Mouse (Mus musculus): Measurements from ENCODE around the gene Dusp5. TPM values are rescaled to one million over a fixed set of nuclear protein-coding genes. Genes with fewer than 3 reads are reported as not detected.
"Not testable (repeated sequence)": the region's sequence is repeated elsewhere in the genome, so short reads cannot be mapped to it uniquely, and the experiment has no call there.

Dusp5 gene
- polyA plus RNA-seq, 1 experiment from 2014 or later = 7.4 TPM

GRCm38 (mm10) chr19:53576061-53576460 is 47.2 kb downstream of the Dusp5 start:
- H3K9me3 ChIP-seq (ENCODE audit: control insufficient read depth, low read length) = no peaks in the 10 kb centered on the region
- ATAC-seq (ENCODE audit: insufficient number of reproducible peaks, insufficient read depth, low FRiP score, low read depth) = no peak
- H3K4me1 ChIP-seq (ENCODE audit: control insufficient read depth in 2 of 2, insufficient read depth in 2 of 2, low read length in 2 of 2) = peaks cover 20 to 32% of the 10 kb centered on the region in 2 experiments
- H3K4me3 ChIP-seq (ENCODE audit: control insufficient read depth in 1 of 2, insufficient read depth in 1 of 2, low read depth in 1 of 2, low read length in 2 of 2) = no peak overlapping the region
- no peaks in the 10 kb centered on the region for H3K36me3 ChIP-seq (ENCODE audit: control insufficient read depth, insufficient read depth, low read length)
- WGBS = 26% methylated on average over 7 of the region's 7 CpGs
- no peaks in the 10 kb centered on the region for H3K27me3 ChIP-seq (ENCODE audit: control insufficient read depth, insufficient read depth, low read length)
- 0 out of 2 replicates have a peak overlapping the region, but pooled peaks have one; percentile 30 for H3K9ac ChIP-seq (ENCODE audit: low read length)
- H3K27ac ChIP-seq (replicated peaks in 1 of 2; ENCODE audit: control insufficient read depth in 1 of 2, insufficient read depth in 1 of 2, low read depth in 2 of 2, low read length in 2 of 2) = peak overlapping the region in 1 of 2 experiments; percentile 41; a peak in 1 of 4 replicates
- peak overlapping the region; percentile 52 for H3K4me2 ChIP-seq (ENCODE audit: low read length)

- 44% methylated on average over 11 of the region's 11 CpGs for WGBS
- no peaks in the 10 kb centered on the region for H3K27me3 ChIP-seq (ENCODE audit: control insufficient read depth, insufficient read depth, low read length)
- peaks cover 11 to 22% of the 10 kb centered on the region in 2 experiments for H3K4me1 ChIP-seq (ENCODE audit: control insufficient read depth in 2 of 2, insufficient read depth in 2 of 2, low read length in 2 of 2)
- ATAC-seq (ENCODE audit: insufficient number of reproducible peaks, insufficient read depth, low FRiP score, low read depth) = no peak
- H3K4me3 ChIP-seq (ENCODE audit: control insufficient read depth in 1 of 2, insufficient read depth in 1 of 2, low read depth in 1 of 2, low read length in 2 of 2) = no peak overlapping the region
- H3K4me2 ChIP-seq (ENCODE audit: low read length) = no peak overlapping the region
- no peaks in the 10 kb centered on the region for H3K36me3 ChIP-seq (ENCODE audit: control insufficient read depth, insufficient read depth, low read length)
- no peaks in the 10 kb centered on the region for H3K9me3 ChIP-seq (ENCODE audit: control insufficient read depth, low read length)
- 0 out of 4 replicates have a peak overlapping the region, but pooled peaks of 1 of the 2 experiments have one; percentile 3 for H3K27ac ChIP-seq (replicated peaks in 1 of 2; ENCODE audit: control insufficient read depth in 1 of 2, insufficient read depth in 1 of 2, low read depth in 2 of 2, low read length in 2 of 2)
- no peak overlapping the region for H3K9ac ChIP-seq (ENCODE audit: low read length)
Measured at GRCm38 (mm10) chr19:53577025-53577800, 48.3 kb downstream of the Dusp5 start.

GRCm38 (mm10) chr19:53578597-53579252 is 49.8 kb downstream of the Dusp5 start:
- 11% methylated on average over 8 of the region's 8 CpGs for whole genome bisulfite sequencing
- no peak for ATAC-seq (ENCODE audit: insufficient number of reproducible peaks, insufficient read depth, low FRiP score, low read depth)

GRCm38 (mm10) chr19:53580271-53580670 is 51.4 kb downstream of the Dusp5 start:
- not testable (repeated sequence) for H3K4me2 ChIP-seq (ENCODE audit: low read length); H3K4me3 ChIP-seq (ENCODE audit: control insufficient read depth in 1 of 2, insufficient read depth in 1 of 2, low read depth in 1 of 2, low read length in 2 of 2); H3K36me3 ChIP-seq (ENCODE audit: control insufficient read depth, insufficient read depth, low read length); ATAC-seq (ENCODE audit: insufficient number of reproducible peaks, insufficient read depth, low FRiP score, low read depth); H3K9ac ChIP-seq (ENCODE audit: low read length); H3K27ac ChIP-seq (replicated peaks in 1 of 2; ENCODE audit: control insufficient read depth in 1 of 2, insufficient read depth in 1 of 2, low read depth in 2 of 2, low read length in 2 of 2); H3K27me3 ChIP-seq (ENCODE audit: control insufficient read depth, insufficient read depth, low read length)
- 79% methylated on average over 8 of the region's 8 CpGs for WGBS
- H3K4me1 ChIP-seq (ENCODE audit: control insufficient read depth in 2 of 2, insufficient read depth in 2 of 2, low read length in 2 of 2) = peaks cover 6 to 16% of the 10 kb centered on the region in 2 experiments
- H3K9me3 ChIP-seq (ENCODE audit: control insufficient read depth, low read length) = peaks cover 12% of the 10 kb centered on the region

More at GRCm38 (mm10) chr19:53578597-53579252, 49.8 kb downstream of the Dusp5 start:
- H3K27me3 ChIP-seq (ENCODE audit: control insufficient read depth, insufficient read depth, low read length) = no peaks in the 10 kb centered on the region
- no peaks in the 10 kb centered on the region for H3K9me3 ChIP-seq (ENCODE audit: control insufficient read depth, low read length)
- H3K4me1 ChIP-seq (ENCODE audit: control insufficient read depth in 2 of 2, insufficient read depth in 2 of 2, low read length in 2 of 2) = peaks cover 11 to 21% of the 10 kb centered on the region in 2 experiments
- no peak overlapping the region for H3K4me2 ChIP-seq (ENCODE audit: low read length)
- no peak overlapping the region for H3K9ac ChIP-seq (ENCODE audit: low read length)
- H3K4me3 ChIP-seq (ENCODE audit: control insufficient read depth in 1 of 2, insufficient read depth in 1 of 2, low read depth in 1 of 2, low read length in 2 of 2) = no peak overlapping the region
- no peaks in the 10 kb centered on the region for H3K36me3 ChIP-seq (ENCODE audit: control insufficient read depth, insufficient read depth, low read length)
- no peak overlapping the region for H3K27ac ChIP-seq (replicated peaks in 1 of 2; ENCODE audit: control insufficient read depth in 1 of 2, insufficient read depth in 1 of 2, low read depth in 2 of 2, low read length in 2 of 2)

GRCm38 (mm10) chr19:53587686-53588085 is 58.8 kb downstream of the Dusp5 start:
- not testable (repeated sequence) for H3K4me2 ChIP-seq (ENCODE audit: low read length); ATAC-seq (ENCODE audit: insufficient number of reproducible peaks, insufficient read depth, low FRiP score, low read depth); H3K9ac ChIP-seq (ENCODE audit: low read length); H3K27me3 ChIP-seq (ENCODE audit: control insufficient read depth, insufficient read depth, low read length); H3K4me3 ChIP-seq (ENCODE audit: control insufficient read depth in 1 of 2, insufficient read depth in 1 of 2, low read depth in 1 of 2, low read length in 2 of 2); H3K36me3 ChIP-seq (ENCODE audit: control insufficient read depth, insufficient read depth, low read length); H3K4me1 ChIP-seq (ENCODE audit: control insufficient read depth in 2 of 2, insufficient read depth in 2 of 2, low read length in 2 of 2); H3K27ac ChIP-seq (replicated peaks in 1 of 2; ENCODE audit: control insufficient read depth in 1 of 2, insufficient read depth in 1 of 2, low read depth in 2 of 2, low read length in 2 of 2)
- 75% methylated on average over 3 of the region's 3 CpGs for WGBS
- H3K9me3 ChIP-seq (ENCODE audit: control insufficient read depth, low read length) = peaks cover 15% of the 10 kb centered on the region

- ATAC-seq (ENCODE audit: insufficient number of reproducible peaks, insufficient read depth, low FRiP score, low read depth); H3K4me1 ChIP-seq (ENCODE audit: control insufficient read depth in 2 of 2, insufficient read depth in 2 of 2, low read length in 2 of 2); H3K9ac ChIP-seq (ENCODE audit: low read length); H3K36me3 ChIP-seq (ENCODE audit: control insufficient read depth, insufficient read depth, low read length); H3K4me3 ChIP-seq (ENCODE audit: control insufficient read depth in 1 of 2, insufficient read depth in 1 of 2, low read depth in 1 of 2, low read length in 2 of 2); H3K27me3 ChIP-seq (ENCODE audit: control insufficient read depth, insufficient read depth, low read length); H3K4me2 ChIP-seq (ENCODE audit: low read length); H3K27ac ChIP-seq (replicated peaks in 1 of 2; ENCODE audit: control insufficient read depth in 1 of 2, insufficient read depth in 1 of 2, low read depth in 2 of 2, low read length in 2 of 2): not testable (repeated sequence)
- H3K9me3 ChIP-seq (ENCODE audit: control insufficient read depth, low read length) = peaks cover 15% of the 10 kb centered on the region
- 93% methylated on average over 7 of the region's 7 CpGs for WGBS
Measured at GRCm38 (mm10) chr19:53588968-53589367, 60.1 kb downstream of the Dusp5 start, which contains the start of gene Nutf2-ps1. Gene Nutf2-ps1 (minus strand): TSS chr19:53589068.

Measured in heart, embryonic 14.5 days (tissue).